Mouse (Mus musculus) lung, adult 2 months (tissue): Measurements from ENCODE around the gene Tmem63b.

Source experiments
- CTCF ChIP-seq: fragments of 200-500 bp; IDR thresholded peaks from 2 replicates; pipeline ENCODE4 v1.5.1; 2011; ENCODE audit warnings: mild to moderate bottlenecking, low read length, control low read depth; ENCODE audit not compliant: insufficient read depth
- POLR2A ChIP-seq: fragments of 200-500 bp; IDR thresholded peaks from 2 replicates; pipeline ENCODE4 v1.6.1; 2011; ENCODE audit warnings: low read depth, mild to moderate bottlenecking, control low read depth, low read length, borderline replicate concordance; ENCODE audit errors: extremely low read depth

DNA sequence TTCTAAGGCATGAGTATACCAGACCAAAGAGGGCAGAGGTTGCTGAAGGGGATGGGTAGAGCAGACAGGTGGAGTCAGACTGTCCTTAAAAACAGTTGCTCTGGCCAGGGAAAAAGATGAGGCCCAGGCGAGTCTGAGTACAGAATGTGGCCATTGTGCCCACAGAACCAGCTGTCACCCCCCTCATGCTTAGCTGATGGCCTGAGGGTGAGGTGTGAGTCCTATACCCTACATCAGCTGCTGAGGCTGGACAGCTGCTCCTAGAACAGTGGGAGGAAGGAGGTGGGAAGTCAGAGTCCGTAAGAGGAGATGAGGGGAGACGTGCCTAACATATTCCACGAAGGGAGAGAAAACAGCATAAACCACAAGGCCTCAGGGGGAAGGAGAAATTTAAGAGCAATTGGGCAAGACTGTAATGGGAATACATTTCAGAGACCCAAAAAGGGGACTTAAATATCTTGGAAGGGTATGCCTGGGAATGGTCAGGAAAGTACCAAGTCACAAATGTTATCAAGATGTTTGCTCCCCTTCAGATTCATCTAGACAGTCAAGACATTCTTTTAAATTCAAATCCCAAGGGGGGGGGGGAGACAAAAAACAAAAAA lies 70.6 kb downstream of the Tmem63b start:
- TF ChIP-seq CTCF: no peak
- no peak for TF ChIP-seq POLR2A
